Mouse (Mus musculus) megakaryocyte, embryonic 14.5 days (primary cell): Measurements from ENCODE around the gene Clspn.

ENCODE experiments used
- FLI1 ChIP-seq: IDR thresholded peaks from 2 replicates; pipeline ENCODE4 v1.6.1; 2012; ENCODE audit warnings: low read length, inconsistent platforms, mixed read lengths
- GATA1 ChIP-seq: IDR thresholded peaks from 3 replicates; pipeline ENCODE4 v1.6.1; 2012; ENCODE audit warnings: mixed read lengths, low read length, inconsistent platforms, borderline replicate concordance

GRCm38 (mm10) chr4:126553105-126553504 lies 3.6 kb upstream of the Clspn start:
- TF ChIP-seq GATA1 (no peak), FLI1 (no peak)
